Mouse (Mus musculus) stomach, embryonic 15.5 days (tissue): ENCODE results near the gene Fam131a. TPM values are rescaled to one million over a fixed set of nuclear protein-coding genes. Genes with fewer than 3 reads are reported as not detected.

Source experiments
- ATAC-seq: fragments of 200-750 bp; cut with Nextera tagmentation; 2 replicates; pipeline ENCODE4 v1.8.0; 2017; ENCODE audit warnings: low read depth, moderate number of reproducible peaks, moderate TSS enrichment; ENCODE audit not compliant: insufficient read depth, low FRiP score
- H3K27ac ChIP-seq: fragments of 300-500 bp; sonication (generic); 2 replicates; pipeline ENCODE4 v1.5.1; 2015; ENCODE audit warnings: mild to moderate bottlenecking, inconsistent platforms
- H3K27me3 ChIP-seq: fragments of 300-500 bp; sonication (generic); replicated peaks from 2 replicates; pipeline ENCODE4 v1.6.1; 2015; ENCODE audit warnings: inconsistent platforms
- H3K36me3 ChIP-seq: fragments of 300-500 bp; sonication (generic); 2 replicates; pipeline ENCODE4 v1.6.1; 2015; ENCODE audit warnings: inconsistent platforms
- H3K4me1 ChIP-seq: fragments of 300-500 bp; sonication (generic); 2 replicates; pipeline ENCODE4 v1.6.1; 2015; ENCODE audit warnings: inconsistent platforms
- H3K4me2 ChIP-seq: fragments of 300-500 bp; sonication (generic); 2 replicates; pipeline ENCODE4 v1.6.1; 2015; ENCODE audit warnings: mild to moderate bottlenecking, inconsistent platforms
- H3K4me3 ChIP-seq: fragments of 300-500 bp; sonication (generic); replicated peaks from 2 replicates; pipeline ENCODE4 v1.5.1; 2015; ENCODE audit warnings: inconsistent platforms
- H3K9ac ChIP-seq: fragments of 300-500 bp; sonication (generic); 2 replicates; pipeline ENCODE4 v1.6.1; 2015; ENCODE audit warnings: inconsistent platforms
- H3K9me3 ChIP-seq: fragments of 300-500 bp; sonication (generic); 2 replicates; pipeline ENCODE4 v1.6.1; 2016; ENCODE audit warnings: inconsistent platforms
- WGBS: fragments of 180-500 bp; shearing (Covaris S2); methylation state at CpG from one replicate; pipeline ENCODE4 v1.1.7; 2015; 5-methylcytosine and 5-hydroxymethylcytosine counted together
- polyA plus RNA-seq: library from polyadenylated mRNA; unstranded; fragments of >200 nt; fragmentation: Nextera tagmentation; extraction: Ambion mirVana; gene quantifications from 2 replicates; pipeline ENCODE4 v1.2.1, GENCODE M21; 2015

Gene Fam131a
- polyA plus RNA-seq, 1 experiment from 2014 or later: 9.1 TPM

- no peak overlapping the region for H3K9ac ChIP-seq
- H3K4me3 ChIP-seq: no peak overlapping the region
- H3K4me2 ChIP-seq: no peak overlapping the region
- H3K36me3 ChIP-seq: peaks cover 4% of the 10 kb centered on the region; the same call in 1 of the 2 replicates
- H3K4me1 ChIP-seq: peaks cover 27% of the 10 kb centered on the region
- H3K9me3 ChIP-seq: no peaks in the 10 kb centered on the region
- WGBS: 59% methylated on average over 5 of the region's 5 CpGs
- no peak overlapping the region for H3K27ac ChIP-seq
- ATAC-seq: no peak
- 0 out of 2 replicates have a peak, but pooled peaks cover 5% of the 10 kb centered on the region for H3K27me3 ChIP-seq
Measured at GRCm38 (mm10) chr16:20700036-20700435, 7.0 kb downstream of the Fam131a start.

- Histone ChIP-seq H3K9ac (no peak overlapping the region), H3K27me3 (no peaks in the 10 kb centered on the region), H3K4me1 (peaks cover 15% of the 10 kb centered on the region), H3K4me2 (0 out of 2 replicates have a peak overlapping the region, but pooled peaks have one; percentile 1), H3K4me3 (no peak overlapping the region), H3K9me3 (no peaks in the 10 kb centered on the region), H3K36me3 (peaks cover 4% of the 10 kb centered on the region; the same call in 1 of the 2 replicates), H3K27ac (peak overlapping the region; percentile 40; the same call in 1 of the 2 replicates)
- WGBS: 53% methylated on average over 7 of the region's 7 CpGs
- ATAC-seq: no peak
Measured at GRCm38 (mm10) chr16:20701316-20701715, 8.3 kb downstream of the Fam131a start.

- WGBS: 27% methylated on average over 11 of the region's 12 CpGs
- H3K4me1 ChIP-seq: peaks cover 15% of the 10 kb centered on the region
- H3K27me3 ChIP-seq: no peaks in the 10 kb centered on the region
- no peaks in the 10 kb centered on the region for H3K9me3 ChIP-seq
- H3K27ac ChIP-seq: peak overlapping the region; percentile 40; the same call in 1 of the 2 replicates
- peaks cover 9% of the 10 kb centered on the region; the same call in 1 of the 2 replicates for H3K36me3 ChIP-seq
- H3K9ac ChIP-seq: no peak overlapping the region
- no peak for ATAC-seq
- no peak overlapping the region for H3K4me3 ChIP-seq
- H3K4me2 ChIP-seq: 0 out of 2 replicates have a peak overlapping the region, but pooled peaks have one; percentile 1
Measured at GRCm38 (mm10) chr16:20701729-20702521, 8.9 kb downstream of the Fam131a start.

- no peaks in the 10 kb centered on the region for H3K27me3 ChIP-seq
- H3K27ac ChIP-seq: no peak overlapping the region
- no peaks in the 10 kb centered on the region for H3K9me3 ChIP-seq
- H3K4me3 ChIP-seq: no peak overlapping the region
- peak; percentile 76 for ATAC-seq
- peaks cover 15% of the 10 kb centered on the region for H3K4me1 ChIP-seq
- WGBS: 13% methylated on average over 8 of the region's 8 CpGs
- H3K36me3 ChIP-seq: peaks cover 12% of the 10 kb centered on the region
- H3K9ac ChIP-seq: no peak overlapping the region
- 0 out of 2 replicates have a peak overlapping the region, but pooled peaks have one; percentile 1 for H3K4me2 ChIP-seq
Measured at GRCm38 (mm10) chr16:20702522-20702893, 9.5 kb downstream of the Fam131a start.

- Histone ChIP-seq H3K36me3 (peaks cover 18% of the 10 kb centered on the region), H3K4me2 (no peak overlapping the region), H3K9me3 (no peaks in the 10 kb centered on the region), H3K4me3 (no peak overlapping the region), H3K27ac (no peak overlapping the region), H3K4me1 (peaks cover 15% of the 10 kb centered on the region), H3K9ac (no peak overlapping the region), H3K27me3 (no peaks in the 10 kb centered on the region)
- ATAC-seq: no peak
- 91% methylated on average over 10 of the region's 10 CpGs for WGBS
Measured at GRCm38 (mm10) chr16:20703071-20703470, 10.0 kb downstream of the Fam131a start.

GRCm38 (mm10) chr16:20703699-20704400 lies 10.8 kb downstream of the Fam131a start:
- no peak overlapping the region for H3K4me3 ChIP-seq
- H3K9ac ChIP-seq: no peak overlapping the region
- no peaks in the 10 kb centered on the region for H3K27me3 ChIP-seq
- no peak overlapping the region for H3K27ac ChIP-seq
- H3K9me3 ChIP-seq: no peaks in the 10 kb centered on the region
- H3K4me2 ChIP-seq: no peak overlapping the region
- H3K4me1 ChIP-seq: peaks cover 15% of the 10 kb centered on the region
- 0 out of 2 replicates have a peak, but pooled peaks have one; percentile 15 for ATAC-seq
- H3K36me3 ChIP-seq: peaks cover 18% of the 10 kb centered on the region
- 84% methylated on average over 6 of the region's 6 CpGs for WGBS

GRCm38 (mm10) chr16:20705786-20706185 lies 12.7 kb downstream of the Fam131a start:
- peaks cover 15% of the 10 kb centered on the region for H3K4me1 ChIP-seq
- 84% methylated on average over 3 of the region's 3 CpGs for WGBS
- H3K9ac ChIP-seq: no peak overlapping the region
- no peak overlapping the region for H3K4me3 ChIP-seq
- H3K9me3 ChIP-seq: no peaks in the 10 kb centered on the region
- H3K27me3 ChIP-seq: no peaks in the 10 kb centered on the region
- ATAC-seq: no peak
- H3K27ac ChIP-seq: no peak overlapping the region
- H3K36me3 ChIP-seq: peaks cover 22% of the 10 kb centered on the region
- no peak overlapping the region for H3K4me2 ChIP-seq

- Histone ChIP-seq H3K9me3 (no peaks in the 10 kb centered on the region), H3K4me3 (no peak overlapping the region), H3K4me2 (no peak overlapping the region), H3K27ac (no peak overlapping the region), H3K4me1 (peaks cover 12% of the 10 kb centered on the region), H3K9ac (no peak overlapping the region), H3K36me3 (peaks cover 29% of the 10 kb centered on the region), H3K27me3 (no peaks in the 10 kb centered on the region)
- 0 out of 2 replicates have a peak, but pooled peaks have one; percentile 14 for ATAC-seq
- 88% methylated on average over 2 of the region's 2 CpGs for WGBS
Measured at GRCm38 (mm10) chr16:20706407-20707055, 13.5 kb downstream of the Fam131a start.

GRCm38 (mm10) chr16:20708220-20708938 lies 15.3 kb downstream of the Fam131a start:
- Histone ChIP-seq H3K9ac (no peak overlapping the region), H3K4me3 (no peak overlapping the region), H3K9me3 (no peaks in the 10 kb centered on the region), H3K36me3 (peaks cover 36% of the 10 kb centered on the region), H3K27me3 (no peaks in the 10 kb centered on the region), H3K4me1 (no peaks in the 10 kb centered on the region), H3K27ac (no peak overlapping the region), H3K4me2 (no peak overlapping the region)
- 94% methylated on average over 21 of the region's 21 CpGs for WGBS
- ATAC-seq: no peak

GRCm38 (mm10) chr16:20708939-20709734 lies 16.1 kb downstream of the Fam131a start:
- WGBS: 80% methylated on average over 19 of the region's 19 CpGs
- Histone ChIP-seq H3K27ac (no peak overlapping the region), H3K27me3 (no peaks in the 10 kb centered on the region), H3K4me2 (no peak overlapping the region), H3K9me3 (no peaks in the 10 kb centered on the region), H3K36me3 (peaks cover 34% of the 10 kb centered on the region), H3K9ac (no peak overlapping the region), H3K4me1 (0 out of 2 replicates have a peak, but pooled peaks cover 6% of the 10 kb centered on the region), H3K4me3 (no peak overlapping the region)
- no peak for ATAC-seq
